27 mouse cellular contexts compared by ENCODE assay signal in genomic region chr17:59382225-59383106, GRCm38 (mm10).
DNase-seq lines count a peak whose midpoint lies in the region; ATAC-seq and TF ChIP-seq lines count a peak whose summit lies in the region.
"Had no signal": no experiment of that assay in that cellular context is flagged by ENCODE, and none has a peak within 500 bp of the region (broad histone marks: within the 10 kb centered on the region; RNA-seq: fewer than 3 reads in every experiment).

No protein-coding gene starts in this region.

- H3K4me2 ChIP-seq in CH12.LX (ENCODE audit: insufficient read depth, low read depth, poor library complexity, severe bottlenecking): no peak overlapping the region
- H3K4me2 ChIP-seq in myocyte (ENCODE audit: low read depth): peak overlapping the region; percentile 56
- H3K4me2 ChIP-seq in liver, postnatal 0 days (ENCODE audit: low read depth, low read length): no peak overlapping the region
- H3K4me2 ChIP-seq: embryonic facial prominence, embryonic 12.5 days; heart, embryonic 12.5 days; intestine, embryonic 15.5 days; liver, embryonic 12.5 days; midbrain, embryonic 12.5 days had no signal

- ATAC-seq in liver, postnatal 0 days: no peak
- ATAC-seq: hindbrain, embryonic 16.5 days; intestine, embryonic 15.5 days; liver, embryonic 12.5 days had no signal

- TF ChIP-seq POLR2A in CH12.LX (IDR thresholded peaks at IDR 0.05; ENCODE audit: low read depth, low read length): no peak
- TF ChIP-seq POLR2A in brain, embryonic 14.5 days (IDR thresholded peaks at IDR 0.05; ENCODE audit: borderline replicate concordance, extremely low read depth, insufficient read depth, insufficient read length, poor library complexity, severe bottlenecking): no peak
- no peak for TF ChIP-seq POLR2A in myocyte (IDR thresholded peaks at IDR 0.05; ENCODE audit: insufficient read length, low read depth)

- 64% methylated on average over 7 of the region's 7 CpGs for WGBS in liver, postnatal 0 days (ENCODE audit: insufficient replicate concordance)

- no peak for TF ChIP-seq RAD21 in CH12.LX (IDR thresholded peaks at IDR 0.05; ENCODE audit: low read depth, low read length)

- no peak overlapping the region for H3K4me3 ChIP-seq in CH12.LX (replicated peaks in 1 of 3; ENCODE audit: low read depth in 2 of 3, low read length in 2 of 3, poor library complexity in 1 of 3)
- no peak overlapping the region for H3K4me3 ChIP-seq in myocyte
- H3K4me3 ChIP-seq in liver, postnatal 0 days (ENCODE audit: low read depth, low read length): no peak overlapping the region
- H3K4me3 ChIP-seq: embryonic facial prominence, embryonic 12.5 days; heart, embryonic 12.5 days; hindbrain, embryonic 10.5 days; intestine, embryonic 15.5 days; layer of hippocampus, adult 2 months; liver, embryonic 12.5 days; midbrain, embryonic 12.5 days had no signal

- no peak overlapping the region for H3ac ChIP-seq in myocyte (ENCODE audit: control insufficient read depth, insufficient read length)

- no peaks in the 10 kb centered on the region for H3K9me3 ChIP-seq in CH12.LX (replicated peaks; ENCODE audit: low read length)
- no peaks in the 10 kb centered on the region for H3K9me3 ChIP-seq in liver, postnatal 0 days (ENCODE audit: low read length)
- H3K9me3 ChIP-seq: embryonic facial prominence, embryonic 12.5 days; heart, embryonic 12.5 days; hindbrain, embryonic 10.5 days; intestine, embryonic 15.5 days; liver, embryonic 12.5 days; midbrain, embryonic 12.5 days had no signal

- peak; percentile 5 for DNase-seq in gastrocnemius, postnatal 14 days
- DNase-seq in gastrocnemius, postnatal 25 days: no peak
- peak; percentile 70 for DNase-seq in CH12.LX (ENCODE audit: extremely low read depth)
- peak; percentile 67 for DNase-seq in brain, embryonic 14.5 days (ENCODE audit: low read depth)
- DNase-seq in liver, postnatal 0 days: no peak
- DNase-seq in spleen, postnatal 36 days (ENCODE audit: low spot score in 2 of 2): no peak
- DNase-seq: adrenal gland, adult 2 months; cerebellum, adult 18-20 months; cerebellum, postnatal 14 days; heart, adult 18-20 months; heart, postnatal 10 days; kidney, adult 9 months; kidney, postnatal 25 days; layer of hippocampus, postnatal 36 days; lung, adult 2 months; retina, postnatal 1 day; right cerebral cortex, postnatal 25 days; spleen, adult 18-20 months had no signal

- in situ Hi-C loops in CH12.LX (cut with MboI; ENCODE audit: low pct_ligation_motif_present, low pct_unique_long_range_greater_than_20kb, low sequenced_read_pairs): no loop called here

- dilution Hi-C loops in CH12.LX (cut with MboI; ENCODE audit: extremely low pct_ligation_motif_present, extremely low pct_unique_long_range_greater_than_20kb, low sequenced_read_pairs): no loop called here

- H3K4me1 ChIP-seq in CH12.LX (ENCODE audit: control insufficient read depth in 1 of 2, insufficient read depth in 2 of 2): peaks cover 0 to 26% of the 10 kb centered on the region in 2 experiments; a peak in 2 of 4 replicates
- no peaks in the 10 kb centered on the region for H3K4me1 ChIP-seq in liver, postnatal 0 days (ENCODE audit: insufficient read depth)
- H3K4me1 ChIP-seq: embryonic facial prominence, embryonic 12.5 days; heart, embryonic 12.5 days; hindbrain, embryonic 10.5 days; intestine, embryonic 15.5 days; liver, embryonic 12.5 days; midbrain, embryonic 12.5 days had no signal

- no peaks in the 10 kb centered on the region for H3K79me2 ChIP-seq in CH12.LX (replicated peaks; ENCODE audit: control insufficient read depth, extremely low read depth, insufficient read depth, poor library complexity, severe bottlenecking)
- H3K79me2 ChIP-seq in myocyte (ENCODE audit: control insufficient read depth, insufficient read depth): no peaks in the 10 kb centered on the region

- no peaks in the 10 kb centered on the region for H3K27me3 ChIP-seq in CH12.LX (replicated peaks)
- H3K27me3 ChIP-seq in myocyte (ENCODE audit: control insufficient read depth, insufficient read depth, insufficient read length): no peaks in the 10 kb centered on the region
- no peaks in the 10 kb centered on the region for H3K27me3 ChIP-seq in liver, postnatal 0 days (ENCODE audit: insufficient read depth, low read length)
- H3K27me3 ChIP-seq: embryonic facial prominence, embryonic 12.5 days; heart, embryonic 12.5 days; intestine, embryonic 15.5 days; liver, embryonic 12.5 days; midbrain, embryonic 12.5 days had no signal

- H3K9ac ChIP-seq in CH12.LX (ENCODE audit: insufficient read depth, low read depth): no peak overlapping the region
- no peak overlapping the region for H3K9ac ChIP-seq in liver, postnatal 0 days (replicated peaks)
- H3K9ac ChIP-seq: embryonic facial prominence, embryonic 12.5 days; heart, embryonic 12.5 days; intestine, embryonic 15.5 days; liver, embryonic 12.5 days; midbrain, embryonic 12.5 days had no signal

- no peak for TF ChIP-seq CTCF in CH12.LX (conservative IDR thresholded peaks at IDR 0.05 in 1 of 2, IDR thresholded peaks at IDR 0.05 in 1 of 2; ENCODE audit: low read depth in 2 of 2, low read length in 2 of 2)
- no peak for TF ChIP-seq CTCF in brain, embryonic 14.5 days (IDR thresholded peaks at IDR 0.05; ENCODE audit: borderline replicate concordance, extremely low read depth, insufficient read depth, insufficient read length)
- no peak for TF ChIP-seq CTCF in liver, postnatal 0 days (IDR thresholded peaks at IDR 0.05; ENCODE audit: low read depth)

- no peak overlapping the region; the same call in 1 of the 2 replicates for H3K27ac ChIP-seq in CH12.LX (ENCODE audit: insufficient read depth, low read depth)
- H3K27ac ChIP-seq in liver, postnatal 0 days (ENCODE audit: low read depth): no peak overlapping the region
- H3K27ac ChIP-seq: embryonic facial prominence, embryonic 12.5 days; hindbrain, embryonic 10.5 days; intestine, embryonic 15.5 days; layer of hippocampus, adult 2 months; liver, embryonic 12.5 days; midbrain, embryonic 12.5 days had no signal

- H3K36me3 ChIP-seq in CH12.LX (replicated peaks in 1 of 2; ENCODE audit: control insufficient read depth in 1 of 2, insufficient read depth in 1 of 2, low read length in 1 of 2) (no peaks in the 10 kb centered on the region), myocyte (ENCODE audit: control insufficient read depth, insufficient read depth) (no peaks in the 10 kb centered on the region)
- no peaks in the 10 kb centered on the region for H3K36me3 ChIP-seq in liver, postnatal 0 days (replicated peaks; ENCODE audit: insufficient read depth, low read length)
- H3K36me3 ChIP-seq: embryonic facial prominence, embryonic 12.5 days; heart, embryonic 12.5 days; hindbrain, embryonic 10.5 days; intestine, embryonic 15.5 days; liver, embryonic 12.5 days; midbrain, embryonic 12.5 days had no signal

- TF ChIP-seq EP300 in CH12.LX (IDR thresholded peaks at IDR 0.05; ENCODE audit: low read length): no peak
- no peak for TF ChIP-seq EP300 in liver, postnatal 0 days (IDR thresholded peaks at IDR 0.05; ENCODE audit: low read depth)

- intact Hi-C loops in gastrocnemius, postnatal 14 days (cut with DNase I; ENCODE audit: low total_unique reads): no loop called here

TF ChIP-seq in CH12.LX, 34 proteins besides CTCF, POLR2A, EP300 and RAD21:
- no peak for TF ChIP-seq SIN3A (IDR thresholded peaks at IDR 0.05; ENCODE audit: low read length)
- peak; percentile 29; the same call in 1 of the 2 replicates for TF ChIP-seq ETS1 (conservative IDR thresholded peaks at IDR 0.05; ENCODE audit: low read depth, low read length)
TF ChIP-seq in CH12.LX: peak in this region for 1.

TF ChIP-seq in myocyte, 11 proteins besides CTCF, POLR2A, EP300 and RAD21:
- TF ChIP-seq REST (IDR thresholded peaks at IDR 0.05; ENCODE audit: insufficient read depth, insufficient read length): no peak
- no peak for TF ChIP-seq USF1 (IDR thresholded peaks at IDR 0.05; ENCODE audit: low read depth)
- peak in 1 of 3 experiments; percentile 21 for TF ChIP-seq MYOD1 (IDR thresholded peaks at IDR 0.05; ENCODE audit: control insufficient read depth in 1 of 3, insufficient read length in 2 of 3, low read depth in 2 of 3)
TF ChIP-seq in myocyte: peak in this region for 1.

Comparison
In these comparisons a context has a peak if more than half of its experiments do, and no peak if none do; other contexts are left out.
1. DNase-seq: peak in gastrocnemius, postnatal 14 days (single experiment), CH12.LX (single experiment) and brain, embryonic 14.5 days (single experiment); none in gastrocnemius, postnatal 25 days (single experiment), liver, postnatal 0 days (single experiment) and spleen, postnatal 36 days (0 of 2).